Mouse (Mus musculus) hindbrain, embryonic 15.5 days (tissue): ENCODE results near the gene Slc4a1. TPM values are rescaled to one million over a fixed set of nuclear protein-coding genes. Genes with fewer than 3 reads are reported as not detected.

ENCODE experiments used
- ATAC-seq: fragments of 200-750 bp; cut with Nextera tagmentation; 2 replicates; pipeline ENCODE4 v1.8.0; 2017; ENCODE audit warnings: low read depth, moderate number of reproducible peaks, moderate TSS enrichment; ENCODE audit not compliant: low FRiP score
- H3K27ac ChIP-seq: fragments of 300-500 bp; sonication (generic); replicated peaks from 2 replicates; pipeline ENCODE4 v1.5.1; 2015; ENCODE audit warnings: mild to moderate bottlenecking, inconsistent platforms
- H3K27me3 ChIP-seq: fragments of 300-500 bp; sonication (generic); 2 replicates; pipeline ENCODE4 v1.6.1; 2015; ENCODE audit warnings: control low read depth, inconsistent platforms
- H3K36me3 ChIP-seq: fragments of 300-500 bp; sonication (generic); 2 replicates; pipeline ENCODE4 v1.6.1; 2015; ENCODE audit warnings: control low read depth, inconsistent platforms
- H3K4me1 ChIP-seq: fragments of 300-500 bp; sonication (generic); replicated peaks from 2 replicates; pipeline ENCODE4 v1.6.1; 2015; ENCODE audit warnings: control low read depth, inconsistent platforms
- H3K4me2 ChIP-seq: fragments of 300-500 bp; sonication (generic); 2 replicates; pipeline ENCODE4 v1.6.1; 2015; ENCODE audit warnings: moderate library complexity, mild to moderate bottlenecking, inconsistent platforms
- H3K4me3 ChIP-seq: fragments of 300-500 bp; sonication (generic); 2 replicates; pipeline ENCODE4 v1.5.1; 2015; ENCODE audit warnings: mild to moderate bottlenecking, inconsistent platforms
- H3K9ac ChIP-seq: fragments of 300-500 bp; sonication (generic); 2 replicates; pipeline ENCODE4 v1.6.1; 2015; ENCODE audit warnings: inconsistent platforms
- H3K9me3 ChIP-seq: fragments of 300-500 bp; sonication (generic); 2 replicates; pipeline ENCODE4 v1.6.1; 2016; ENCODE audit warnings: control low read depth, inconsistent platforms
- WGBS: fragments of 180-500 bp; shearing (Covaris S2); methylation state at CpG from one replicate; pipeline ENCODE4 v1.1.7; 2015; 5-methylcytosine and 5-hydroxymethylcytosine counted together
- polyA plus RNA-seq: library from polyadenylated mRNA; unstranded; fragments of >200 nt; fragmentation: Nextera tagmentation; extraction: Ambion mirVana; gene quantifications from 2 replicates; pipeline ENCODE4 v1.2.1, GENCODE M21; 2015

The Slc4a1 gene
- polyA plus RNA-seq, 1 experiment from 2014 or later, result 3.4 TPM

DNA sequence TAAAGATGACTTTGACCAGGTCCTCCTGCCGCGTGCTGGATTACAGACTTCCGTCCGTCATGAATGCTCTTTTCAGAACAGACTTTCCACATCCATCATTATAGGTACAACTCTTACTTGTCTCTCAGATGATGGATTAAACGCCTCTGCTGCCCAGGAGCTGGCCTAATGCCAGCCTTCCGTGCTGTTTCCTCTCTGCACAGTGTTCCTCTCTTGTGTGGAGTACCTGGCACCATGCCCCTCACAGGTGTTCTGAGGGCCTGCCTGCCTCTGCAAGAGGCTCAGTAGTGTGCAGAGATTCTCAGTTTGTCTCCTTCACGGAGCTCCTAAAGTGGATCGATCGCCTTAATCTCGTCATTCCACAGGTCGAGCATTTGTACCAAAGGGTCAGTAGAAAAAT, 26.8 kb downstream of the Slc4a1 start:
- no peaks in the 10 kb centered on the region for H3K27me3 ChIP-seq
- no peak overlapping the region for H3K9ac ChIP-seq
- no peaks in the 10 kb centered on the region for H3K9me3 ChIP-seq
- 0 out of 2 replicates have a peak, but pooled peaks cover 3% of the 10 kb centered on the region for H3K4me1 ChIP-seq
- no peaks in the 10 kb centered on the region for H3K36me3 ChIP-seq
- no peak overlapping the region for H3K27ac ChIP-seq
- H3K4me3 ChIP-seq, result no peak overlapping the region
- ATAC-seq, result no peak
- no peak overlapping the region for H3K4me2 ChIP-seq
- 67% methylated on average over 11 of the region's 11 CpGs for WGBS

- no peak overlapping the region for H3K27ac ChIP-seq
- H3K4me2 ChIP-seq, result no peak overlapping the region
- no peaks in the 10 kb centered on the region for H3K27me3 ChIP-seq
- no peak overlapping the region for H3K4me3 ChIP-seq
- ATAC-seq, result no peak
- 41% methylated on average over 3 of the region's 3 CpGs for WGBS
- H3K36me3 ChIP-seq, result no peaks in the 10 kb centered on the region
- 0 out of 2 replicates have a peak, but pooled peaks cover 3% of the 10 kb centered on the region for H3K4me1 ChIP-seq
- no peak overlapping the region for H3K9ac ChIP-seq
- no peaks in the 10 kb centered on the region for H3K9me3 ChIP-seq
These were observed 27.4 kb downstream of the Slc4a1 start for GRCm38 (mm10) chr11:102338561-102338960.

GRCm38 (mm10) chr11:102337921-102338320, 28.1 kb downstream of the Slc4a1 start:
- Histone ChIP-seq H3K27ac (no peak overlapping the region), H3K4me1 (0 out of 2 replicates have a peak, but pooled peaks cover 3% of the 10 kb centered on the region), H3K4me3 (no peak overlapping the region), H3K9me3 (no peaks in the 10 kb centered on the region), H3K4me2 (no peak overlapping the region), H3K36me3 (no peaks in the 10 kb centered on the region), H3K27me3 (no peaks in the 10 kb centered on the region), H3K9ac (no peak overlapping the region)
- 82% methylated on average over 1 of the region's 1 CpGs for WGBS
- ATAC-seq, result no peak

DNA sequence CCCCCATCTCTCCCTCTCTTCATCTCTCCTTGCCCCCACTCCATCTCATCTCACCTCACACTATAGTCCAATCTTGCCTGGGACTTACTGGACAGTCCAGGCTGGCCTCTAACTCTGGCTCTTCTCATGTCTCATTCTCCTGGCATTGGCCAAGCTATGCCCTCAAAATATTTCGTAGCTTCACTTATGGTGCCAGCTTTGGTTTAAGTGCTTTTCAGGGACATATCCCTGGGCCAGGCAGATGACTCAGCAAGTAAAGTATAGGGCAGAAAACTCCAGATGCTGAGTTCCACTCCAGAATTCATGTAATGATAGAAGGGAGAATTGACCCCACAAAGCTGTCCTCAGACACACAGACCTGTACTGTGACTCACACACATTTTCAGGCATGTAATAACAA, 29.8 kb downstream of the Slc4a1 start:
- 83% methylated on average over 1 of the region's 1 CpGs for WGBS
- no peaks in the 10 kb centered on the region for H3K9me3 ChIP-seq
- H3K27ac ChIP-seq, result no peak overlapping the region
- 0 out of 2 replicates have a peak, but pooled peaks cover 3% of the 10 kb centered on the region for H3K4me1 ChIP-seq
- no peaks in the 10 kb centered on the region for H3K27me3 ChIP-seq
- H3K4me3 ChIP-seq, result no peak overlapping the region
- no peak overlapping the region for H3K9ac ChIP-seq
- H3K4me2 ChIP-seq, result no peak overlapping the region
- H3K36me3 ChIP-seq, result no peaks in the 10 kb centered on the region
- no peak for ATAC-seq

GRCm38 (mm10) chr11:102334973-102335700, 30.9 kb downstream of the Slc4a1 start:
- 35% methylated on average over 9 of the region's 9 CpGs for WGBS
- H3K4me2 ChIP-seq, result no peak overlapping the region
- 0 out of 2 replicates have a peak, but pooled peaks cover 3% of the 10 kb centered on the region for H3K4me1 ChIP-seq
- H3K9ac ChIP-seq, result no peak overlapping the region
- H3K9me3 ChIP-seq, result no peaks in the 10 kb centered on the region
- no peaks in the 10 kb centered on the region for H3K36me3 ChIP-seq
- peak overlapping the region; percentile 27; the same call in 1 of the 2 replicates for H3K27ac ChIP-seq
- ATAC-seq, result no peak
- no peaks in the 10 kb centered on the region for H3K27me3 ChIP-seq
- H3K4me3 ChIP-seq, result no peak overlapping the region

GRCm38 (mm10) chr11:102334010-102334409, 32.0 kb downstream of the Slc4a1 start:
- no peak for ATAC-seq
- 62% methylated on average over 4 of the region's 4 CpGs for WGBS
- Histone ChIP-seq H3K9ac (no peak overlapping the region), H3K27me3 (no peaks in the 10 kb centered on the region), H3K36me3 (no peaks in the 10 kb centered on the region), H3K4me1 (0 out of 2 replicates have a peak, but pooled peaks cover 3% of the 10 kb centered on the region), H3K4me3 (no peak overlapping the region), H3K4me2 (no peak overlapping the region), H3K9me3 (no peaks in the 10 kb centered on the region), H3K27ac (no peak overlapping the region)

DNA sequence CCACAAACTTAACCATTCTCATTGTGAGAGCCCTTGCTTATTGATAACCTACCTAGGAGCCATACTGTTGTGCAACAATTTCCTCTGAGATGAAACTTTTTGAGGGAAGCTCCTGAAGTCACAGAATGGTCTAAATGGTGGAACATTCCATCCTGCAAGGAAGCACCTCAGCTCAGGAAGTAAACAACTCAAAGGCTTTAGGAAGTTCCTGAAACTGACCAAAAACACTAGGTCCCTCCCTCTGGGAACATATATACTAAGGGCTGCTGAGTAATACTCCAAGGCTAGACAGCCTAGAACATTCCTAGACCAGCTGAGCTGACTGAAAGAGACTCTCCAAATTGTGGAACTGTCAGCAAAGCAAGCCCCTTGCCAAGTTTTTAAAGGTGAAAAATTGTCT, 32.9 kb downstream of the Slc4a1 start:
- no peaks in the 10 kb centered on the region for H3K36me3 ChIP-seq
- H3K27ac ChIP-seq, result no peak overlapping the region
- no peak overlapping the region for H3K9ac ChIP-seq
- no peak overlapping the region for H3K4me3 ChIP-seq
- no peaks in the 10 kb centered on the region for H3K9me3 ChIP-seq
- no peak overlapping the region for H3K4me2 ChIP-seq
- 0 out of 2 replicates have a peak, but pooled peaks cover 3% of the 10 kb centered on the region for H3K4me1 ChIP-seq
- H3K27me3 ChIP-seq, result no peaks in the 10 kb centered on the region
- no peak for ATAC-seq

DNA sequence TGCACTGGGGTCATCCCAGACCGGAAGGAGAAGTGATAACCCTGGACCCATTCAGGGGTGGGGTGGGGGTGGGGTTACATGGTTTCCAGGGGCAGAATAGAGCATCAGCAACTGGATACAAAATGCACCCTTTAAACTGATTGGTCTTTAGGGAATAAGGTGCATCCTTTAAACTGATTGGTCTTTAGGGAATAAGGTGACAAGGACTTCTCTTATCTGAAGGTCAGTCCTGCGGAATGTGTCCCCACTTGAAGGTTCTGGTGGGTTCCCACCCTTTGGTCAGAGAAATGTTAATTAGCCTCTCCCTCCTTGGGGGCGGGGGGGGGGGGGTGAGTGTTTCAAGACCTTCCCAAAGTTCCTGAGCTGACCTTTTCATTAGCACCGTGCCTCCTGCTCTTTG, 34.2 kb downstream of the Slc4a1 start:
- H3K9me3 ChIP-seq, result no peaks in the 10 kb centered on the region
- H3K9ac ChIP-seq, result no peak overlapping the region
- H3K27me3 ChIP-seq, result no peaks in the 10 kb centered on the region
- no peak overlapping the region for H3K4me2 ChIP-seq
- H3K27ac ChIP-seq, result no peak overlapping the region
- H3K4me3 ChIP-seq, result no peak overlapping the region
- ATAC-seq, result no peak
- 0 out of 2 replicates have a peak, but pooled peaks cover 3% of the 10 kb centered on the region for H3K4me1 ChIP-seq
- WGBS, result 49% methylated on average over 4 of the region's 4 CpGs
- no peaks in the 10 kb centered on the region for H3K36me3 ChIP-seq

GRCm38 (mm10) chr11:102330039-102330438, 36.0 kb downstream of the Slc4a1 start:
- no peaks in the 10 kb centered on the region for H3K36me3 ChIP-seq
- WGBS, result 82% methylated on average over 3 of the region's 3 CpGs
- no peak overlapping the region for H3K4me2 ChIP-seq

DNA sequence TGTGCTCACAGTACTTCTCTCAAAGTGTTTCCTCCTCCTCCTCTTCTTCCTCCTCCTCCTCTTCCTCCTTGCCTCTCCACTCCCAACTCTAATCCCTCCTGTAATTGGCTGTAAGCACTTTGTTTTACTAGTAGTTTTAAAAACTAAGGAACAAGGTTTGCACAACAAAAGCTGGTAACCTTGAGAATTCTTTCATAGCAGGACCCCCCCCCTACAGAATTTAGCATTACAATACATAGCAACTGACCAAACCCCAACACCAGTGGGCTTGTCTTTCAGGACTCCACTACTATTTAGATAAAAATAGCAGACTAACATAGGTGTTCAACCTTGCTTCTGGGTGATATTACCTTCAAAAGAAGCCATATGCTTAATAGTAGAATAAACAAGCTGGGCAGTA, 36.5 kb downstream of the Slc4a1 start:
- H3K9me3 ChIP-seq, result no peaks in the 10 kb centered on the region
- H3K4me3 ChIP-seq, result no peak overlapping the region
- no peaks in the 10 kb centered on the region for H3K27me3 ChIP-seq
- no peak overlapping the region for H3K4me2 ChIP-seq
- H3K4me1 ChIP-seq, result no peaks in the 10 kb centered on the region
- no peak for ATAC-seq
- H3K9ac ChIP-seq, result no peak overlapping the region
- H3K27ac ChIP-seq, result no peak overlapping the region
- no peaks in the 10 kb centered on the region for H3K36me3 ChIP-seq

More at GRCm38 (mm10) chr11:102330039-102330438, 36.0 kb downstream of the Slc4a1 start:
- Histone ChIP-seq H3K4me3 (no peak overlapping the region), H3K27me3 (no peaks in the 10 kb centered on the region), H3K9me3 (no peaks in the 10 kb centered on the region), H3K9ac (no peak overlapping the region), H3K4me1 (no peaks in the 10 kb centered on the region), H3K27ac (no peak overlapping the region)
- ATAC-seq, result no peak

DNA sequence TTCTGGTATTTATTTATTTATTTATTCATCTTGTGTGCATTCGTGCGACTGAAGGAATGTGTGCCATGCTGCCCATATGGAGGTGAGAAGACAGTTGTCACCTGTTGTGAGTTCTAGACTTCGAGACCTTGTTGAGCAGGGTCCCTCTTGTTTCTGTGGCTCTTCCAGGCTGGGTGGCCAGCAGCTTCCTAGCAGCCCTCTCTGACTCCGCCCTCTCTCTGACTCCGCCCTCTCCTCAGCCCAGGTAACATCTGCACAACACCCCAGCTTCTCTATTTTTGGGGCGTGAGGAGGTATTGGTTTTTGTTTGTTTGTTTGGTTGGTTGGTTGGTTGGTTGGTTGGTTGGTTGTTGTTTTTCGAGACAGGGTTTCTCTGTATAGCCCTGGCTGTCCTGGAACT, 38.2 kb downstream of the Slc4a1 start:
- no peak for ATAC-seq
- Histone ChIP-seq H3K4me3 (no peak overlapping the region), H3K27me3 (no peaks in the 10 kb centered on the region), H3K27ac (no peak overlapping the region), H3K4me2 (no peak overlapping the region), H3K9ac (no peak overlapping the region), H3K4me1 (no peaks in the 10 kb centered on the region), H3K36me3 (no peaks in the 10 kb centered on the region), H3K9me3 (no peaks in the 10 kb centered on the region)
- WGBS, result 81% methylated on average over 7 of the region's 7 CpGs

GRCm38 (mm10) chr11:102327250-102327649, 38.8 kb downstream of the Slc4a1 start:
- WGBS, result 65% methylated on average over 5 of the region's 5 CpGs
- ATAC-seq, result no peak

GRCm38 (mm10) chr11:102323516-102323915, 42.5 kb downstream of the Slc4a1 start:
- H3K9me3 ChIP-seq, result no peaks in the 10 kb centered on the region
- no peak for ATAC-seq
- H3K4me1 ChIP-seq, result peaks cover 12% of the 10 kb centered on the region
- H3K9ac ChIP-seq, result no peak overlapping the region
- H3K36me3 ChIP-seq, result no peaks in the 10 kb centered on the region
- WGBS, result 92% methylated on average over 1 of the region's 1 CpGs
- H3K27me3 ChIP-seq, result no peaks in the 10 kb centered on the region
- no peak overlapping the region for H3K4me2 ChIP-seq
- no peak overlapping the region for H3K4me3 ChIP-seq
- H3K27ac ChIP-seq, result no peak overlapping the region

More at GRCm38 (mm10) chr11:102327250-102327649, 38.8 kb downstream of the Slc4a1 start:
- H3K9me3 ChIP-seq, result no peaks in the 10 kb centered on the region
- no peak overlapping the region for H3K9ac ChIP-seq
- no peaks in the 10 kb centered on the region for H3K4me1 ChIP-seq
- H3K4me2 ChIP-seq, result no peak overlapping the region
- H3K27ac ChIP-seq, result no peak overlapping the region
- no peaks in the 10 kb centered on the region for H3K36me3 ChIP-seq
- no peaks in the 10 kb centered on the region for H3K27me3 ChIP-seq
- no peak overlapping the region for H3K4me3 ChIP-seq
